10 mouse cellular contexts compared by ENCODE assay signal in the genomic region with DNA sequence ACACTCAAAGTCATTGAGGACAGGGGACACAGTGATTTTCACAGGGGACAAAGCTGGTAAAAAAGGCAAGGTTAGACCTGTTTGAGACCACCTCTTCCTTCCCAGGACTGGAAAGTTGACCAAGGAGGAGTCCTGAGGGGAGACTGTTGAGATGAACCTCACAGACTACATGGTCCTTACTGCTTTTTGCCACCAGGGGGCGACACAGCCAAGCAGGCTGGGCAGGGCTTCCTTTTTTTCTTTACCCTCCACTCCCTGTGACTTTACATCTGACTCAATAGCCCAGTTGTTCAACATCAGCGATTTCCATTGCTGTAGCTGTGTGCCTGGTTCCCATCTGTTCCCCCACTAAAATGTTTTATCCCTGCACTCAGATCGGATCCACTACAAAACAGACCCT. TPM values are rescaled to one million over a fixed set of nuclear protein-coding genes. Genes with fewer than 3 reads are reported as not detected.
DNase-seq lines count a peak whose midpoint lies in the region; ATAC-seq lines count a peak whose summit lies in the region.
"Had no signal": no experiment of that assay in that cellular context is flagged by ENCODE, and none has a peak within 500 bp of the region (broad histone marks: within the 10 kb centered on the region; RNA-seq: fewer than 3 reads in every experiment).

No protein-coding gene starts in this region.

- no peak overlapping the region for H3K4me2 ChIP-seq in hindbrain, embryonic 11.5 days (replicated peaks; ENCODE audit: low read depth, low read length)
- no peak overlapping the region for H3K4me2 ChIP-seq in hindbrain, embryonic 13.5 days
- H3K4me2 ChIP-seq in neural tube, embryonic 11.5 days (ENCODE audit: low read depth): no peak overlapping the region
- H3K4me2 ChIP-seq: embryonic facial prominence, embryonic 12.5 days; neural tube, embryonic 13.5 days had no signal

- no peaks in the 10 kb centered on the region for H3K36me3 ChIP-seq in hindbrain, embryonic 11.5 days (ENCODE audit: control insufficient read depth, insufficient read depth, low read length)
- no peaks in the 10 kb centered on the region for H3K36me3 ChIP-seq in hindbrain, embryonic 13.5 days
- no peaks in the 10 kb centered on the region for H3K36me3 ChIP-seq in embryonic facial prominence, embryonic 10.5 days (replicated peaks)
- no peaks in the 10 kb centered on the region for H3K36me3 ChIP-seq in neural tube, embryonic 11.5 days (ENCODE audit: control insufficient read depth, insufficient read depth, low read length)
- H3K36me3 ChIP-seq: embryonic facial prominence, embryonic 12.5 days; neural tube, embryonic 13.5 days had no signal

- H3K27me3 ChIP-seq in hindbrain, embryonic 11.5 days (ENCODE audit: control insufficient read depth, insufficient read depth, low read length): no peaks in the 10 kb centered on the region
- peaks cover 7% of the 10 kb centered on the region; the same call in 1 of the 2 replicates for H3K27me3 ChIP-seq in hindbrain, embryonic 13.5 days
- peaks cover 5% of the 10 kb centered on the region for H3K27me3 ChIP-seq in embryonic facial prominence, embryonic 10.5 days (replicated peaks; ENCODE audit: low read depth, poor library complexity, severe bottlenecking)
- H3K27me3 ChIP-seq in neural tube, embryonic 11.5 days (ENCODE audit: control insufficient read depth, insufficient read depth, low read length): no peaks in the 10 kb centered on the region
- H3K27me3 ChIP-seq: embryonic facial prominence, embryonic 12.5 days; neural tube, embryonic 13.5 days had no signal

- H3K4me3 ChIP-seq in hindbrain, embryonic 11.5 days (ENCODE audit: low read depth, low read length): no peak overlapping the region
- no peak overlapping the region for H3K4me3 ChIP-seq in hindbrain, embryonic 13.5 days
- no peak overlapping the region for H3K4me3 ChIP-seq in embryonic facial prominence, embryonic 10.5 days
- no peak overlapping the region for H3K4me3 ChIP-seq in neural tube, embryonic 11.5 days (ENCODE audit: low read depth, low read length)
- H3K4me3 ChIP-seq: embryonic facial prominence, embryonic 12.5 days; neural tube, embryonic 13.5 days had no signal

- no peaks in the 10 kb centered on the region for H3K4me1 ChIP-seq in hindbrain, embryonic 11.5 days (replicated peaks; ENCODE audit: control insufficient read depth, insufficient read depth, low read length)
- no peaks in the 10 kb centered on the region for H3K4me1 ChIP-seq in hindbrain, embryonic 13.5 days (replicated peaks)
- 0 out of 2 replicates have a peak, but pooled peaks cover 10% of the 10 kb centered on the region for H3K4me1 ChIP-seq in embryonic facial prominence, embryonic 10.5 days
- H3K4me1 ChIP-seq in neural tube, embryonic 11.5 days (ENCODE audit: control insufficient read depth, insufficient read depth, low read length): no peaks in the 10 kb centered on the region
- H3K4me1 ChIP-seq: embryonic facial prominence, embryonic 12.5 days; neural tube, embryonic 13.5 days had no signal

- peak; percentile 78 for DNase-seq in hindbrain, embryonic 11.5 days (ENCODE audit: low spot score)
- peak; percentile 90 for DNase-seq in adrenal gland, postnatal 10 days
- peak; percentile 79 for DNase-seq in embryonic facial prominence, embryonic 10.5 days (ENCODE audit: low spot score)
- peak; percentile 61 to 76 for DNase-seq in left cerebral cortex, postnatal 25 days (ENCODE audit: low spot score in 2 of 2)
- DNase-seq in neural tube, embryonic 11.5 days (ENCODE audit: low spot score): peak; percentile 69
- peak; percentile 89 for DNase-seq in testis, postnatal 10 days (ENCODE audit: low spot score)

- H3K27ac ChIP-seq in hindbrain, embryonic 11.5 days (ENCODE audit: low read depth, low read length): no peak overlapping the region
- H3K27ac ChIP-seq in hindbrain, embryonic 13.5 days: no peak overlapping the region
- H3K27ac ChIP-seq in embryonic facial prominence, embryonic 10.5 days (replicated peaks): no peak overlapping the region
- no peak overlapping the region for H3K27ac ChIP-seq in neural tube, embryonic 11.5 days (ENCODE audit: low read depth, low read length)
- H3K27ac ChIP-seq: embryonic facial prominence, embryonic 12.5 days; neural tube, embryonic 13.5 days had no signal

- intact Hi-C loops in left cerebral cortex, postnatal 25 days (cut with DNase I): loop anchor here (2.0 to 5.0 kb wide), 3 partner anchors 35 to 163 kb away; no protein-coding TSS in a partner anchor

- H3K9me3 ChIP-seq in hindbrain, embryonic 11.5 days (ENCODE audit: control insufficient read depth, low read length): no peaks in the 10 kb centered on the region
- no peaks in the 10 kb centered on the region for H3K9me3 ChIP-seq in hindbrain, embryonic 13.5 days
- no peaks in the 10 kb centered on the region for H3K9me3 ChIP-seq in embryonic facial prominence, embryonic 10.5 days
- H3K9me3 ChIP-seq in neural tube, embryonic 11.5 days (ENCODE audit: control insufficient read depth, low read length): no peaks in the 10 kb centered on the region
- H3K9me3 ChIP-seq: embryonic facial prominence, embryonic 12.5 days; neural tube, embryonic 13.5 days had no signal

- ATAC-seq in hindbrain, embryonic 11.5 days (ENCODE audit: low FRiP score): no peak
- no peak for ATAC-seq in hindbrain, embryonic 13.5 days (ENCODE audit: low FRiP score)
- peak; percentile 86 to 88; a peak in 3 of 4 replicates for ATAC-seq in hematopoietic stem cell, adult 5-6 weeks (replicated peaks in 1 of 2; ENCODE audit: insufficient read depth in 1 of 2, low FRiP score in 2 of 2, low TSS enrichment in 1 of 2, low read depth in 1 of 2, poor library complexity in 2 of 2, severe bottlenecking in 2 of 2)
- ATAC-seq in neural tube, embryonic 11.5 days (ENCODE audit: insufficient read depth, low FRiP score, low TSS enrichment): no peak

- H3K9ac ChIP-seq in hindbrain, embryonic 11.5 days (ENCODE audit: low read depth, low read length): no peak overlapping the region
- no peak overlapping the region for H3K9ac ChIP-seq in hindbrain, embryonic 13.5 days
- H3K9ac ChIP-seq in neural tube, embryonic 11.5 days (ENCODE audit: low read length): no peak overlapping the region
- H3K9ac ChIP-seq: embryonic facial prominence, embryonic 12.5 days; neural tube, embryonic 13.5 days had no signal

- WGBS in hindbrain, embryonic 11.5 days: 20% methylated on average over 3 of the region's 3 CpGs
- WGBS in hindbrain, embryonic 13.5 days: 14% methylated on average over 3 of the region's 3 CpGs
- WGBS in embryonic facial prominence, embryonic 10.5 days: 14% methylated on average over 3 of the region's 3 CpGs
- 20% methylated on average over 3 of the region's 3 CpGs for WGBS in neural tube, embryonic 11.5 days

RNA-seq across cellular contexts. Expression of a gene that starts 7.2 kb away (rescaled TPM):
- 3.3 TPM in 2 replicates for polyA plus RNA-seq in hindbrain, embryonic 11.5 days (2014; fragmentation: Nextera tagmentation; extraction: Ambion mirVana)
- polyA plus RNA-seq in hindbrain, embryonic 13.5 days (2015; fragmentation: Nextera tagmentation; extraction: Ambion mirVana): 0.93 and 1.2 TPM in 2 replicates
- total RNA-seq in adrenal gland, postnatal 10 days (2021): 10 to 100 TPM; 34.6 to 35.5 TPM
- 16.5 and 19.4 TPM in 2 replicates for polyA plus RNA-seq in embryonic facial prominence, embryonic 10.5 days (2016; fragmentation: Nextera tagmentation; extraction: Ambion mirVana)
- total RNA-seq in hematopoietic stem cell, adult 5-6 weeks (2017): 5.6 and 9.4 TPM in 2 replicates
- total RNA-seq in left cerebral cortex, postnatal 25 days (2021): 1 to 10 TPM; 1.0 to 1.2 TPM
- 1.8 and 2.7 TPM in 2 replicates for polyA plus RNA-seq in neural tube, embryonic 11.5 days (2014; fragmentation: Nextera tagmentation; extraction: Ambion mirVana)

RNA-seq across cellular contexts. Expression of a gene that starts 36.0 kb away (rescaled TPM):
- 0.70 and 1.5 TPM in 2 replicates for polyA plus RNA-seq in hindbrain, embryonic 11.5 days (2014; fragmentation: Nextera tagmentation; extraction: Ambion mirVana)
- polyA plus RNA-seq in hindbrain, embryonic 13.5 days (2015; fragmentation: Nextera tagmentation; extraction: Ambion mirVana): 2.2 and 3.3 TPM in 2 replicates
- total RNA-seq in adrenal gland, postnatal 10 days (2021): 1 to 10 TPM in 1 of 2 experiments, under 1 TPM in 1; 0.78 to 1.7 TPM
- polyA plus RNA-seq in embryonic facial prominence, embryonic 10.5 days (2016; fragmentation: Nextera tagmentation; extraction: Ambion mirVana): 3.3 and 3.6 TPM in 2 replicates
- 3.9 and 5.7 TPM in 2 replicates for total RNA-seq in hematopoietic stem cell, adult 5-6 weeks (2017)
- total RNA-seq in left cerebral cortex, postnatal 25 days (2021): 1 to 10 TPM; 2.2 to 3.6 TPM
- 0.95 and 1.1 TPM in 2 replicates for polyA plus RNA-seq in neural tube, embryonic 11.5 days (2014; fragmentation: Nextera tagmentation; extraction: Ambion mirVana)

RNA-seq across cellular contexts. Expression of a gene that starts 39.0 kb away (rescaled TPM):
- polyA plus RNA-seq in hindbrain, embryonic 11.5 days (2014; fragmentation: Nextera tagmentation; extraction: Ambion mirVana): 7.1 and 9.8 TPM in 2 replicates
- polyA plus RNA-seq in hindbrain, embryonic 13.5 days (2015; fragmentation: Nextera tagmentation; extraction: Ambion mirVana): 7.6 and 9.7 TPM in 2 replicates
- total RNA-seq in adrenal gland, postnatal 10 days (2021): 10 to 100 TPM; 56.2 to 62.8 TPM
- 9.1 and 12.1 TPM in 2 replicates for polyA plus RNA-seq in embryonic facial prominence, embryonic 10.5 days (2016; fragmentation: Nextera tagmentation; extraction: Ambion mirVana)
- 7.5 and 13.2 TPM in 2 replicates for total RNA-seq in hematopoietic stem cell, adult 5-6 weeks (2017)
- 10 to 100 TPM; 47.2 to 54.7 TPM for total RNA-seq in left cerebral cortex, postnatal 25 days (2021)
- polyA plus RNA-seq in neural tube, embryonic 11.5 days (2014; fragmentation: Nextera tagmentation; extraction: Ambion mirVana): 9.0 and 9.3 TPM in 2 replicates

Comparison
In these comparisons a context has a peak if more than half of its experiments do, and no peak if none do; other contexts are left out.
1. ATAC-seq: peak in hematopoietic stem cell, adult 5-6 weeks (2 of 2); none in hindbrain, embryonic 11.5 days (single experiment), hindbrain, embryonic 13.5 days (single experiment) and neural tube, embryonic 11.5 days (single experiment).
2. Peak in every context shown above with its lines, with median percentiles within 50 percentile points of each other: DNase-seq.